Mouse (Mus musculus) large intestine, adult 2 months (tissue): ENCODE results near the gene Fbln2. TPM values are rescaled to one million over a fixed set of nuclear protein-coding genes. Genes with fewer than 3 reads are reported as not detected.

ENCODE experiments used
- DNase-seq: peaks from one replicate; pipeline ENCODE4 v3.0.0-alpha.2; 2012; ENCODE audit warnings: low read depth, low spot score
- WGBS: fragments of 180-500 bp; shearing (Covaris S2); methylation state at CpG from one replicate; pipeline ENCODE4 v1.1.7; 2018; 5-methylcytosine and 5-hydroxymethylcytosine counted together
- polyA plus RNA-seq: library from polyadenylated mRNA; depleted of rRNA; stranded (reverse); fragments of >200 nt; gene quantifications from 2 replicates; pipeline ENCODE4 v1.2.3, GENCODE M21; 2012

Fbln2 gene
- polyA plus RNA-seq, 1 experiment = 20.2 TPM

GRCm38 (mm10) chr6:91222694-91223346, 10.6 kb downstream of the Fbln2 start:
- WGBS = 65% methylated on average over 10 of the region's 10 CpGs

GRCm38 (mm10) chr6:91224939-91225338, 12.7 kb downstream of the Fbln2 start:
- 21% methylated on average over 6 of the region's 6 CpGs for WGBS
- DNase-seq = no peak

More at GRCm38 (mm10) chr6:91222694-91223346, 10.6 kb downstream of the Fbln2 start:
- DNase-seq = no peak

- DNase-seq = no peak
- 77% methylated on average over 4 of the region's 4 CpGs for WGBS
These were observed 13.1 kb downstream of the Fbln2 start for GRCm38 (mm10) chr6:91225346-91225745.

- DNase-seq = no peak
- 26% methylated on average over 1 of the region's 1 CpGs for WGBS
These were observed 13.8 kb downstream of the Fbln2 start for GRCm38 (mm10) chr6:91226058-91226457.

GRCm38 (mm10) chr6:91228980-91229379, 16.7 kb downstream of the Fbln2 start:
- WGBS = 45% methylated on average over 4 of the region's 4 CpGs
- DNase-seq = no peak

- 88% methylated on average over 5 of the region's 5 CpGs for WGBS
- no peak for DNase-seq
These were observed 18.7 kb downstream of the Fbln2 start for GRCm38 (mm10) chr6:91231000-91231399.

- 71% methylated on average over 4 of the region's 4 CpGs for WGBS
These were observed 19.3 kb downstream of the Fbln2 start for GRCm38 (mm10) chr6:91231523-91231922.

GRCm38 (mm10) chr6:91233011-91233410, 20.8 kb downstream of the Fbln2 start:
- 70% methylated on average over 12 of the region's 12 CpGs for WGBS
- no peak for DNase-seq

More at GRCm38 (mm10) chr6:91231523-91231922, 19.3 kb downstream of the Fbln2 start:
- no peak for DNase-seq

- DNase-seq = no peak
- 65% methylated on average over 10 of the region's 10 CpGs for WGBS
These were observed 21.3 kb downstream of the Fbln2 start for GRCm38 (mm10) chr6:91233424-91234015.

- no peak for DNase-seq
- 61% methylated on average over 11 of the region's 11 CpGs for WGBS
These were observed 23.8 kb downstream of the Fbln2 start for GRCm38 (mm10) chr6:91236006-91236405.

- DNase-seq = no peak
- 58% methylated on average over 6 of the region's 6 CpGs for WGBS
These were observed 24.2 kb downstream of the Fbln2 start for GRCm38 (mm10) chr6:91236429-91236828.

GRCm38 (mm10) chr6:91237273-91237672, 25.0 kb downstream of the Fbln2 start:
- WGBS = 60% methylated on average over 2 of the region's 2 CpGs
- DNase-seq = no peak

- 39% methylated on average over 2 of the region's 2 CpGs for WGBS
- DNase-seq = no peak
These were observed 28.3 kb downstream of the Fbln2 start for GRCm38 (mm10) chr6:91240537-91240936.

GRCm38 (mm10) chr6:91240964-91241363, 28.7 kb downstream of the Fbln2 start:
- no peak for DNase-seq

GRCm38 (mm10) chr6:91243395-91243794, 31.1 kb downstream of the Fbln2 start:
- 75% methylated on average over 6 of the region's 6 CpGs for WGBS

GRCm38 (mm10) chr6:91244331-91244730, 32.1 kb downstream of the Fbln2 start:
- WGBS = 34% methylated on average over 8 of the region's 8 CpGs
- no peak for DNase-seq

More at GRCm38 (mm10) chr6:91243395-91243794, 31.1 kb downstream of the Fbln2 start:
- no peak for DNase-seq

GRCm38 (mm10) chr6:91245331-91245730, 33.1 kb downstream of the Fbln2 start:
- WGBS = 41% methylated on average over 6 of the region's 6 CpGs

GRCm38 (mm10) chr6:91247343-91247742, 35.1 kb downstream of the Fbln2 start:
- WGBS = 71% methylated on average over 1 of the region's 1 CpGs
- DNase-seq = no peak

More at GRCm38 (mm10) chr6:91245331-91245730, 33.1 kb downstream of the Fbln2 start:
- no peak for DNase-seq

- no peak for DNase-seq
- 64% methylated on average over 4 of the region's 4 CpGs for WGBS
These were observed 36.4 kb downstream of the Fbln2 start for GRCm38 (mm10) chr6:91248627-91249026.

GRCm38 (mm10) chr6:91249797-91250196, 37.5 kb downstream of the Fbln2 start:
- DNase-seq = no peak
- 76% methylated on average over 1 of the region's 1 CpGs for WGBS

- 54% methylated on average over 16 of the region's 16 CpGs for WGBS
- no peak for DNase-seq
These were observed 47.3 kb downstream of the Fbln2 start for GRCm38 (mm10) chr6:91259440-91260120.
